ENCODE assay signal across 17 mouse cellular contexts in the genomic region with DNA sequence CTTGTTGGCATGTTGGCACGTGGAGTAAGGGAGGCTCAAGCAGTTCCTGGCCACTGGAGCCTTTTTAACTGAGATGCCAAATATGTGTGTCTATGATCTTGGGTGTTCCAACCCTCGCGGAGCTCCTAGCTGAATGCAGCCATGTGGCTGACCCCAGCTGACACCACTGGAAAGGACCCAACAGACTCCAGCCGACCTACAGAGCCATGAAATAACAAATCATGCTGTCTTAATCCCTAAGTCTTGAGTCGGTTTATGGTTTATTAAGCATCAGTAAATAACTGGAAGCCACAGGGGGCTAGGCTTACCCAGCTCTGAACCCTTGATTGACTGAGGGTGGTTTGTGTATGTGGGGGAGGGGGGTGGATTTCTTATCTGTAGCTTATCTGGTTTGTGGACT.
DNase-seq lines count a peak whose midpoint lies in the region; ATAC-seq and TF ChIP-seq lines count a peak whose summit lies in the region.
"Had no signal": no experiment of that assay in that cellular context is flagged by ENCODE, and none has a peak within 500 bp of the region (broad histone marks: within the 10 kb centered on the region; RNA-seq: fewer than 3 reads in every experiment).

No protein-coding gene starts in this region.

- H3K36me3 ChIP-seq in stomach, embryonic 14.5 days (ENCODE audit: control insufficient read depth, insufficient read depth, low read length) = no peaks in the 10 kb centered on the region
- H3K36me3 ChIP-seq in stomach, postnatal 0 days (ENCODE audit: control insufficient read depth, insufficient read depth, low read length) = no peaks in the 10 kb centered on the region
- H3K36me3 ChIP-seq: embryonic facial prominence, embryonic 15.5 days; heart, embryonic 13.5 days; liver, embryonic 13.5 days; midbrain, embryonic 12.5 days; stomach, embryonic 15.5 days had no signal

- H3K4me2 ChIP-seq in stomach, embryonic 14.5 days (replicated peaks; ENCODE audit: low read depth, low read length) = no peak overlapping the region
- H3K4me2 ChIP-seq in stomach, postnatal 0 days (replicated peaks; ENCODE audit: low read depth) = no peak overlapping the region
- H3K4me2 ChIP-seq: embryonic facial prominence, embryonic 15.5 days; heart, embryonic 13.5 days; liver, embryonic 13.5 days; midbrain, embryonic 12.5 days; stomach, embryonic 15.5 days had no signal

- no peaks in the 10 kb centered on the region for H3K9me3 ChIP-seq in stomach, embryonic 14.5 days (ENCODE audit: control insufficient read depth, low read depth, low read length)
- H3K9me3 ChIP-seq in stomach, postnatal 0 days (ENCODE audit: control insufficient read depth, low read length) = no peaks in the 10 kb centered on the region
- H3K9me3 ChIP-seq: embryonic facial prominence, embryonic 15.5 days; heart, embryonic 13.5 days; liver, embryonic 13.5 days; midbrain, embryonic 12.5 days; stomach, embryonic 15.5 days had no signal

- no peak for TF ChIP-seq EP300 in stomach, postnatal 0 days (optimal IDR thresholded peaks at IDR 0.05)

- no peak for TF ChIP-seq CTCF in stomach, postnatal 0 days (IDR thresholded peaks at IDR 0.05; ENCODE audit: low read depth)

- 0 out of 2 replicates have a peak, but pooled peaks have one; percentile 46 for ATAC-seq in stomach, embryonic 14.5 days (ENCODE audit: insufficient number of reproducible peaks, insufficient read depth, low FRiP score, low read depth)
- ATAC-seq in stomach, postnatal 0 days (ENCODE audit: low FRiP score, low TSS enrichment) = no peak
- ATAC-seq: forebrain, embryonic 14.5 days had no signal

- H3K4me3 ChIP-seq in stomach, embryonic 14.5 days (ENCODE audit: low read depth, low read length) = no peak overlapping the region
- H3K4me3 ChIP-seq in stomach, postnatal 0 days (ENCODE audit: low read depth, low read length) = no peak overlapping the region
- H3K4me3 ChIP-seq: embryonic facial prominence, embryonic 15.5 days; heart, embryonic 13.5 days; liver, embryonic 13.5 days; midbrain, embryonic 12.5 days; stomach, embryonic 15.5 days had no signal

- 32% methylated on average over 5 of the region's 5 CpGs for WGBS in stomach, embryonic 14.5 days
- WGBS in stomach, postnatal 0 days = 24% methylated on average over 5 of the region's 5 CpGs

- H3K9ac ChIP-seq in stomach, embryonic 14.5 days (replicated peaks; ENCODE audit: low read depth, low read length) = no peak overlapping the region
- H3K9ac ChIP-seq in stomach, postnatal 0 days (ENCODE audit: low read length) = no peak overlapping the region
- H3K9ac ChIP-seq: embryonic facial prominence, embryonic 15.5 days; heart, embryonic 13.5 days; liver, embryonic 13.5 days; midbrain, embryonic 12.5 days; stomach, embryonic 15.5 days had no signal

- peak; percentile 15 for DNase-seq in gastrocnemius, postnatal 10 days
- DNase-seq in gastrocnemius, adult 8-10 months (ENCODE audit: low spot score in 2 of 2) = no peak
- no peak for DNase-seq in stomach, postnatal 0 days (ENCODE audit: low spot score)
- peak; percentile 81 for DNase-seq in kidney, postnatal 10 days
- DNase-seq in right cerebral cortex, postnatal 36 days (ENCODE audit: low spot score in 2 of 2) = no peak
- no peak for DNase-seq in adrenal gland, postnatal 4 days (ENCODE audit: low spot score in 2 of 2)
- DNase-seq: adrenal gland, postnatal 14 days; cerebellum, postnatal 36 days; liver, embryonic 13.5 days; right cerebral cortex, postnatal 4 days; thymus, postnatal 36 days had no signal

- H3K27ac ChIP-seq in stomach, embryonic 14.5 days (ENCODE audit: low read length) = no peak overlapping the region
- H3K27ac ChIP-seq in stomach, postnatal 0 days (replicated peaks) = no peak overlapping the region
- H3K27ac ChIP-seq: embryonic facial prominence, embryonic 15.5 days; heart, embryonic 13.5 days; liver, embryonic 13.5 days; midbrain, embryonic 12.5 days; stomach, embryonic 15.5 days had no signal

- H3K4me1 ChIP-seq in stomach, embryonic 14.5 days (ENCODE audit: control insufficient read depth, insufficient read depth, low read length) = no peaks in the 10 kb centered on the region
- no peaks in the 10 kb centered on the region for H3K4me1 ChIP-seq in stomach, postnatal 0 days (replicated peaks; ENCODE audit: control insufficient read depth, insufficient read depth)
- H3K4me1 ChIP-seq: embryonic facial prominence, embryonic 15.5 days; heart, embryonic 13.5 days; midbrain, embryonic 12.5 days; stomach, embryonic 15.5 days had no signal

- H3K27me3 ChIP-seq in stomach, embryonic 14.5 days (ENCODE audit: control insufficient read depth, insufficient read depth, low read length) = no peaks in the 10 kb centered on the region
- H3K27me3 ChIP-seq in stomach, postnatal 0 days (ENCODE audit: control insufficient read depth, insufficient read depth, low read length) = no peaks in the 10 kb centered on the region
- H3K27me3 ChIP-seq: embryonic facial prominence, embryonic 15.5 days; heart, embryonic 13.5 days; liver, embryonic 13.5 days; midbrain, embryonic 12.5 days; stomach, embryonic 15.5 days had no signal

Comparison
In these comparisons a context has a peak if more than half of its experiments do, and no peak if none do; other contexts are left out.
1. DNase-seq: peak in gastrocnemius, postnatal 10 days (single experiment) and kidney, postnatal 10 days (single experiment); none in gastrocnemius, adult 8-10 months (0 of 2), stomach, postnatal 0 days (single experiment), right cerebral cortex, postnatal 36 days (0 of 2) and adrenal gland, postnatal 4 days (0 of 2).